Mouse (Mus musculus) bone marrow macrophage, adult 2 months (primary cell): ENCODE results near the gene Bach2.

Source experiments
- CTCF ChIP-seq: IDR thresholded peaks from 2 replicates; pipeline ENCODE4 v1.5.1; 2012; ENCODE audit warnings: low read depth, mild to moderate bottlenecking, low read length, moderate library complexity
- POLR2A ChIP-seq: IDR thresholded peaks from 2 replicates; pipeline ENCODE4 v1.6.1; 2012; ENCODE audit warnings: mild to moderate bottlenecking, low read depth, low read length, borderline replicate concordance

GRCm38 (mm10) chr4:32391260-32391659, 152.7 kb downstream of the Bach2 start:
- no peak for TF ChIP-seq POLR2A
- no peak for TF ChIP-seq CTCF
